8 mouse cellular contexts compared by ENCODE assay signal in genomic region chr2:165473003-165473402, GRCm38 (mm10). TPM values are rescaled to one million over a fixed set of nuclear protein-coding genes. Genes with fewer than 3 reads are reported as not detected.
A peak's percentile ranks its signal among the peaks of the same experiment; 100 is the strongest.
DNase-seq lines count a peak whose midpoint lies in the region; ATAC-seq and TF ChIP-seq lines count a peak whose summit lies in the region.

Gene Slc13a3, minus strand, starts transcription at chr2:165473230.

- intact Hi-C loops in left cerebral cortex, postnatal 36 days (cut with DNase I): no loop called here

- H3K4me1 ChIP-seq in ES-Bruce4 (ENCODE audit: control insufficient read depth, insufficient read depth, low read length): no peaks in the 10 kb centered on the region
- peaks cover 4% of the 10 kb centered on the region; the same call in 1 of the 2 replicates for H3K4me1 ChIP-seq in hindbrain, embryonic 11.5 days (replicated peaks; ENCODE audit: control insufficient read depth, insufficient read depth, low read length)
- H3K4me1 ChIP-seq in midbrain, embryonic 16.5 days (ENCODE audit: control insufficient read depth, insufficient read depth, low read length): peaks cover 4% of the 10 kb centered on the region

- no peak within 1 kb of the TSS for H3K27ac ChIP-seq in ES-Bruce4 (ENCODE audit: insufficient read depth, low read length)
- no peak within 1 kb of the TSS for H3K27ac ChIP-seq in hindbrain, embryonic 11.5 days (ENCODE audit: low read depth, low read length)
- no peak within 1 kb of the TSS for H3K27ac ChIP-seq in midbrain, embryonic 16.5 days (ENCODE audit: low read length)

- no peaks in the 10 kb centered on the region for H3K27me3 ChIP-seq in ES-Bruce4 (ENCODE audit: control insufficient read depth, insufficient read depth, low read length, poor library complexity, severe bottlenecking)
- peaks cover 7% of the 10 kb centered on the region; the same call in 1 of the 2 replicates for H3K27me3 ChIP-seq in hindbrain, embryonic 11.5 days (ENCODE audit: control insufficient read depth, insufficient read depth, low read length)
- peaks cover 16% of the 10 kb centered on the region; the same call in 1 of the 2 replicates for H3K27me3 ChIP-seq in midbrain, embryonic 16.5 days (ENCODE audit: control insufficient read depth, insufficient read depth, low read depth, low read length)

- H3K9ac ChIP-seq in ES-Bruce4 (ENCODE audit: low read depth, poor library complexity, severe bottlenecking): peak within 1 kb of the TSS; percentile 42
- peak within 1 kb of the TSS; percentile 20; the same call in 1 of the 2 replicates for H3K9ac ChIP-seq in hindbrain, embryonic 11.5 days (ENCODE audit: low read depth, low read length)
- 0 out of 2 replicates have a peak within 1 kb of the TSS, but pooled peaks have one; percentile 22 for H3K9ac ChIP-seq in midbrain, embryonic 16.5 days (ENCODE audit: low read depth, low read length)

- ATAC-seq in hindbrain, embryonic 11.5 days (ENCODE audit: low FRiP score): no peak
- no peak for ATAC-seq in midbrain, embryonic 16.5 days
- no peak for ATAC-seq in cerebellum, adult (ENCODE audit: insufficient number of reproducible peaks, low FRiP score, low TSS enrichment)

- TF ChIP-seq CTCF in ES-Bruce4 (IDR thresholded peaks at IDR 0.05; ENCODE audit: low read depth, low read length): no peak

- H3K4me3 ChIP-seq in ES-Bruce4 (ENCODE audit: low read depth, low read length): peak within 1 kb of the TSS; percentile 60
- 0 out of 2 replicates have a peak within 1 kb of the TSS, but pooled peaks have one; percentile 3 for H3K4me3 ChIP-seq in hindbrain, embryonic 11.5 days (ENCODE audit: low read depth, low read length)
- H3K4me3 ChIP-seq in midbrain, embryonic 16.5 days (ENCODE audit: low read depth, low read length): peak within 1 kb of the TSS; percentile 25

- DNase-seq in adrenal gland, postnatal 4 days (ENCODE audit: low spot score in 2 of 2): no peak
- DNase-seq in adrenal gland, adult (ENCODE audit: inconsistent age in 2 of 2, low spot score in 1 of 2): no peak
- DNase-seq in hindbrain, embryonic 11.5 days (ENCODE audit: low spot score): peak; percentile 52
- no peak for DNase-seq in left cerebral cortex, postnatal 36 days (ENCODE audit: low spot score in 2 of 2)
- DNase-seq in urinary bladder, adult 2 months (ENCODE audit: low spot score): no peak

- 3% methylated on average over 33 of the region's 35 CpGs for WGBS in hindbrain, embryonic 11.5 days
- WGBS in midbrain, embryonic 16.5 days: under 1% methylated on average over 21 of the region's 35 CpGs

- no peaks in the 10 kb centered on the region for H3K9me3 ChIP-seq in ES-Bruce4 (replicated peaks; ENCODE audit: control insufficient read depth, insufficient read depth, low read length, poor library complexity, severe bottlenecking)
- no peaks in the 10 kb centered on the region for H3K9me3 ChIP-seq in hindbrain, embryonic 11.5 days (ENCODE audit: control insufficient read depth, low read length)
- no peaks in the 10 kb centered on the region for H3K9me3 ChIP-seq in midbrain, embryonic 16.5 days (replicated peaks; ENCODE audit: control insufficient read depth, low read length, poor library complexity, severe bottlenecking)

- TF ChIP-seq EP300 in ES-Bruce4 (IDR thresholded peaks at IDR 0.05; ENCODE audit: insufficient read depth, low read depth, low read length): no peak

- H3K36me3 ChIP-seq in ES-Bruce4 (ENCODE audit: control insufficient read depth, insufficient read depth, low read length, poor library complexity, severe bottlenecking): no peaks in the 10 kb centered on the region
- no peaks in the 10 kb centered on the region for H3K36me3 ChIP-seq in hindbrain, embryonic 11.5 days (ENCODE audit: control insufficient read depth, insufficient read depth, low read length)
- no peaks in the 10 kb centered on the region for H3K36me3 ChIP-seq in midbrain, embryonic 16.5 days (ENCODE audit: control insufficient read depth, insufficient read depth, low read length)

- H3K4me2 ChIP-seq in hindbrain, embryonic 11.5 days (replicated peaks; ENCODE audit: low read depth, low read length): peak within 1 kb of the TSS; percentile 40
- H3K4me2 ChIP-seq in midbrain, embryonic 16.5 days (ENCODE audit: low read length): peak within 1 kb of the TSS; percentile 50

- TF ChIP-seq POLR2A in ES-Bruce4 (IDR thresholded peaks at IDR 0.05; ENCODE audit: insufficient read depth, low read length): no peak

RNA-seq across cellular contexts. Expression of gene Slc13a3, which starts in this region (rescaled TPM):
- total RNA-seq in adrenal gland, postnatal 4 days (2021): 10 to 100 TPM; 10.3 to 17.0 TPM
- polyA plus RNA-seq in ES-Bruce4 (2011; ENCODE audit: insufficient read depth, insufficient read length, low read depth, missing spikeins): not detected in 2 replicates
- polyA plus RNA-seq in hindbrain, embryonic 11.5 days (2014; fragmentation: Nextera tagmentation; extraction: Ambion mirVana): 0.14 and 0.17 TPM in 2 replicates
- total RNA-seq in left cerebral cortex, postnatal 36 days (2021): 10 to 100 TPM; 14.1 to 17.0 TPM
- polyA plus RNA-seq in midbrain, embryonic 16.5 days (2015; fragmentation: Nextera tagmentation; extraction: Ambion mirVana): 8.4 and 10.6 TPM in 2 replicates
- polyA plus RNA-seq in urinary bladder, adult 2 months (2012; rRNA removed): 0.47 and 0.62 TPM in 2 replicates

Comparison
In these comparisons a context has a peak if more than half of its experiments do, and no peak if none do; other contexts are left out.
1. Peak in DNase-seq, H3K4me3 ChIP-seq, H3K9ac ChIP-seq and H3K4me2 ChIP-seq in hindbrain, embryonic 11.5 days; RNA of the gene not detected or under 1 TPM.
2. H3K4me3 ChIP-seq: peak in every context shown above with its lines; median percentile 60 in ES-Bruce4; 25 in midbrain, embryonic 16.5 days; 3 in hindbrain, embryonic 11.5 days.